Mouse (Mus musculus): ENCODE data around the gene Obsl1.

DNA sequence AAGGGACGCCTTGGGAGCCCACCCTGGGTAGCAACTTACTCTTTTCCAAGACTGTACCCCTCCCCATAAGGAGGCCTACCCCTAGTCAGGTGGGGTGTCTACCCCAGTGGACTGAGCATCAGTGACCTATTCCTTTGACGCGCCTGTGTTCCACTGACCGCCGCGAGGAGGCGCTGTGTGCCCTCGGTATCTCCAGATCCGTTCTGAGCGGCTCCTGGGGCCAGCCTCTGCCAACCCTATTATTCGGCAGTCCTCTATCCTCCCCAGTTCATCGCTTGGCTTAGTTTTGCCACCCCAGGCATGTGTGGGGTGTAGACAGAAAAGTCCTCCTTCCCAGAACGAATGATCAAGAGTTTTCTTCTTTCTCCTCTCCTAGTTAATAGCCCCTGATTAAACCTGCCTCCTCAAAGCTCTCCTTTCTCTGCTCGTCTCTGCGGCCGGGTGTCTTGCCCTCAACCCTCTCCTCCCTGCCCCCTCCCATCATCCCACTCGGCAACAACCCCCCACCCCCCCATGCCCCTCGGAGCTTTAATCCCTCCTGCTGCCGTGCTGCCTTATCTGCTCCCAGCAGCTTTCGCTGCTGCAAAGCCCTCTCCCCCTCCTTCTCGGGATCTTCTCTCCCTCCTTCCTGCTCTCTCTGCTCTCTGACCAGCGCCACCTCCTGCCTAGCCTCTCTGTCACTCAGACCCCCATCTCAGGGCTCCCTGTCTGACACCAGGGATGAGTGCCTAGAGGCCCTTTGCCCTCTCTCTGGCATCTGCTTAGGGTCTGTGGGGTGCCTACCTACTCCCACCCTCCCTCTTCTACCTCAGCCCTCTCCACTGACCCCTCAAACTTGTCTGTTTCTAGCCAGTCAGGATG lies 60.3 kb downstream of the Obsl1 start:
- no peak for TF ChIP-seq POLR2A (IDR thresholded peaks at IDR 0.05; ENCODE audit: low read depth, low read length)
- peak; percentile 90 for TF ChIP-seq CTCF (conservative IDR thresholded peaks at IDR 0.05; ENCODE audit: insufficient read depth, insufficient read length, low read depth, low read length)
